Mouse (Mus musculus) fat pad, adult 2 months (tissue): Measurements from ENCODE around the gene Pgm2.

ENCODE experiments used
- DNase-seq: peaks from one replicate; pipeline ENCODE4 v3.0.0-alpha.2; 2011; ENCODE audit warnings: low read depth, low spot score; ENCODE audit errors: extremely low read depth

Pgm2 gene

GRCm38 (mm10) chr5:64092748-64093292 lies at the start of gene Pgm2:
Gene Pgm2 (plus strand): TSS chr5:64092950.
- no peak for DNase-seq

DNA sequence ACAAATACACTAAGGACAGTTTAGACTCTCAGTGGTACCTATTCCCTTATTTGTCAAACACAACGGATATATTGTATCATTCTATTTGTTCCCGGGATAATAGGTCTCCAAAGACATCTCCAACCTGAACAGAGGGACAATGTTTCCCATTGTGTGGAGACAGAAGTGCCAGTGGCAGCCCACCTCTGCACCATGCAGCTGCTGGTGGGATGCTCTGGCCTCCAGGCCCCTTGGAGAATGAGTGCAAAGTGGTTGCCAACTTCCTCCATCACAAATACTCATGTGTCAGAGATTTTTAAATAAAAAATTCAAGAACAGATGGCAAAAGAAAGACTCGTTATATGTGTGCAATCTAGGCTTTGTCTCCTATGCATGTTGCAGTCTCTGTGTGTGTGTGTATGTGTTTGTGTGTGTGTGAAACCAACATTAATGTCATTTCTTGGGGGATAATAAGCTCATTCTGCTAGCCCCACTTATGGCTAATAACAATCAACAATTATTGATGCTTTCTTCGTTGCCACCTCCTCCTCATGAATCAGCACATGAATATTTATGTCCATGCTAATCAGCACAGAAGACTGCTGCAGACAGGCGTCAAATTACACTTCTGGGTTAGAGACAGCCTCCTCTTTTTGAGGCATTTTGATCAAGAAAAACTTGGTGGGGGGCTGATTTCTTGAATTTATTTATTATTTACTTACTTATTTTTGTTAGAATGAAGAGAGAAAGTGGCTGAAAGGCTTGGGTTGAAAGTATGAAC lies 48.9 kb upstream of the Pgm2 start:
- DNase-seq = no peak

- no peak for DNase-seq
Observed at GRCm38 (mm10) chr5:64044790-64045189, 48.0 kb upstream of the Pgm2 start.

DNA sequence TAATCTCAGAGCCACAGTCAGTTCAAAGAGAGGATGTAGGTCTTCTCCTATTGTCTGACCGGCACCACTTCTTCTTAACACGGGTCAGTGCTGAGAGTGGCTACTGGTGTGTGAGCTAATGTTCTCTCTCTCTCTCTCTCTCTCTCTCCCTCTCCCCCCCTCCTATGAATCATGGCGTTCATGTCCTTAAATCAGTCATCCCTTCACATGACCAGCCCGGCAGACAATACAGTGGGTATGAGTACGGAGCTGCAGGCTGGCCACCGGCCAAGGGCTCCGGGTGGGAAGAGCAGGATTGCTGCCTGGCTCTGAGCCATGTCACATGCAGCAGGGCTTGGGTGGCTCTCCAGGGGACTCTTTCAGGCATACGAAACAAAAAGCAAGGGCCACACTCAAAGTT lies 47.2 kb upstream of the Pgm2 start:
- DNase-seq = no peak

- no peak for DNase-seq
Observed at GRCm38 (mm10) chr5:64046995-64047394, 45.8 kb upstream of the Pgm2 start.

DNA sequence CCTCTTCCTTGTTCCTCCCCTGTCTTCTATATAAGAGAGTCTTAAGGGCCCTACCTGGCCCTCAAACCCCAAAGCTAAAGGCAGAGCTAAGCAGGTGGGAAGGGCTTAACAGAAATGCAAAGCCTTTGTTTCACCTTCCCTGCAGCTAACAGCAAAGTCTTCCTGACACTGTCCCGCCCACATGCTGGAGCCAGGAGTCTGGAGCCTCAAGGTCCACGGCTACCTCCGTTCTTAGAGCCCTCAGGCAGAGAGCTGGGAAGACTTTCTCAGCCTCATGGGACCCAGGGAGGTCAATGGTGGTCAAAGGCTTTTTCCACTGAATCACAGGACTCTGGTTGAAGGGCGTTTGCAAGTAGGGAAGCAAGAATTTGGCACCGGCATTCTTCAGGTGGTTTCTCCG lies 44.8 kb upstream of the Pgm2 start:
- DNase-seq = no peak

DNA sequence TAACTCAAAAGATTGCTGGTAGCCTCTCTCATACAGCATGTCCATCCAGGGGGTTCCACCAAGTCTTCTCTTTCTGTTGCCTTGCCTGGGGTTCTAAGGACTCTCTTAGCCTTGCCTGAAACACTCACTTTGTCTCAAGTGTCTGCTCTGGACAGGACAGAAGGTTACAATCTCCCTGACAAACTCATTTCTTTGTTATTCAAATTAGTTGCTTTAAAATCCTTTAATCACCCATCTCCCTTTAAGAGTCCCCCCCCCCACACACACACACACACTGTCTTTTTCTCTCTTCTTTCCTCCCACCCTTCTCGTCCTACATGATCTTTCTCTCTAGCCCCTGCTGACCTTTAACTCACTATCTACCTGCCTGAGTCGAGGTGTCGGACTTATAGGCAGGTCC lies 44.1 kb upstream of the Pgm2 start:
- no peak for DNase-seq

GRCm38 (mm10) chr5:64049256-64049655 lies 43.5 kb upstream of the Pgm2 start:
- no peak for DNase-seq

DNA sequence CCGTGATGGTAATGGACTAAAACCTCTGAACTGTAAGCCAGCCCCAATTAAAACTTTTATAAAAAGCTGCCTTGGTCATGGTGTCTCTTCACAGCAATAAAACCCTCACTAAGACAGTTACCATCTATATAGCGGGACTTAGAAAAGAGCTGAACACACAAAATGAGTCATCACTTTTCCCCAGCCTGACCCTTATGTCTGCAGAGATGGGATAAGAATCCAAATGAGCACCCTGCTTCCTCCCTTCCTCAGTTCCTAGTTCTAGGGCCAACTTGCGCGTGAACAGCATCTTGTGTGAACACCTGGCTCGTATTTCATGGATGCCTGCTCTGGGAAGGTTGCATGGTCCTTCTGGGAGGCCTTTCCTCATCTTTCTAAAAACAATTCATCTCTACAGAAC lies 39.7 kb upstream of the Pgm2 start:
- no peak for DNase-seq

DNA sequence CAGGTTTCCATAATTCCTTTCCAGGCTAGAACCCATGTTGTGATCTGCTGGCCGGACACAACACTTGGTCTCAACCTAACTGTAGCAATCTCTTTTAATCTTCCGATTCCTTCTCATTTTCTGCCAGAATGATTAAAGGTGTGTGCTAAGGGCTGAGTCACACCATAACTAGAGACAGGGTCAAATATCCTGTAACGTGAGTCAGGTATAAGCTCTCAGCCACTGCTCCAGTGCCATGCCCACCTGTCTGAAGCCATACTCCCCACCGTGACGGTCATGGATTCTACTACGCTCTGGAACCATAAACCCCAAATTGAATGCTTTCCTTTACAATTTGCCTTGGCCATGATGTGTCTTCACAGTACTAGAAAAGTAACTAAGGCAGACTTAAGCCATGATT lies 36.5 kb upstream of the Pgm2 start:
- no peak for DNase-seq

DNA sequence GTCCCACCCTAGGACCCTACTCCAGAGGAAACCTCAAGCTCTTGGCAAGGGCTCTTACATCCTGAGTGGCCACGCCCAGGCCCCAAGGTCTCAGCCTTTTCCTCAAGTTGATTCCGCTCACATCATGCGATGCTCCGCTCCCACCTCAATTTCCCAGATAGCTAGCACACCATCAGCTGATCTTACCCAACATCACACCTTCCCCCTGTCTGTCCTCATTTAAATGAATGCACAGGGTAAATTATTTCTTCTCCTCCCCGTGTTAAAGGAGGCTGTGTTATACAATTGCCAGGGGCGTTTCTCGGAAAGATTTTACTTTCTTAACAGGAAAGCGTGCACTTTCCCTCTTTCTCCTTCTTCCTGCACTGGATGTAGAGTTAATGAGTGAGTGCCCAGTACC lies 31.9 kb upstream of the Pgm2 start:
- no peak for DNase-seq

DNA sequence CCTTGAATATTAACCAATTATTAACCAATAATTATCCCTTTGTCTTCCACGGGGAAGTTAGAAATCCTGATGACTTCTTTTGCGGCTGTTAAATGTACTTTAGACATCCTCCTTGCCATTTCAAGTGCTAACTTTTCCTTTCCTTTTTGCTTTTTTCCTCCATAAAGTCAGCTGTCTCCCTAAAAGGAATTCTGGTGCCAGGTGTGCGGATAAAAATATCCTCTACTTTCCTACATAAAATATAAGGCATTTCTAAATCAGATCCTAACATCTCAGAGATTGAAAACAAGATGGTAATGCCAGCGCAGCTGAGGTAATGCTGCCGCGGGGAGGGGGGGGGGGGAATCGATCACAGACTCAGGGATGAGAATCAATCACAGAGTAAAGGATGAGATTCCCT lies 31.1 kb upstream of the Pgm2 start:
- no peak for DNase-seq

- no peak for DNase-seq
Observed at GRCm38 (mm10) chr5:64062882-64063621, 29.7 kb upstream of the Pgm2 start.

DNA sequence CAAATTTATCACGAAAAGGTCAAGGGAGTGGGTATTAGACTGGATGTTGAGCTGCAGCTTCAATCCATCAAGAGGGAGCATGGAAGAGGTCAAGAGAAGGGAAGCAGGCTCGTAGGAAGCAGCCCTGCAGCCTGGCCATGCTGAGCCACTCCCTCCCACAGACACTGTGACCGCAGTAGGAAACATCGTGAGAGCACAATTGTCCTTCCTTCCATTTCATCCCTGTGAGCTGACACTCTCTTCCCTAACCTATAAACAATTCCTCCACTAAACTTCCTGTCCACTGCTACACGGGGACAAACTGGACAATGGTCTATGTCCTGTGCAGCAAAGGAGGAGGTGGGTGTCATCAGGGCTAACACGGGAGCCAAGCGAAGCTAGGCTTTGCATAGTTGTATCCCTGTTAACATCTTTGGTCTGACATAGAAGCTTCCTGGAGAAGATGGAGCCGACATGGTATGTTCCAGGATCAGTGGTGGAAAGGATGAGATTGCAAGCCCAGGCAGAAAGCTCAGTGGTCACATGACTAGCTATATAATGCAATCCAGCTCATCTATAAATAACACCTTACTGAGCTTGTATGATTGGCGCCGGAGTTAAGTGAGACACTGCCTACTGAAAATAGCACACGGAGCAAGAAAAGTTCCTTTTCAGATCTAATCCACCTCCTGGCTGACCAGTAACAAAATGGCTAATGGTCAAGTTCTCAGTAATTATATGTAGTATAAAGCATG lies 29.0 kb upstream of the Pgm2 start:
- no peak for DNase-seq

DNA sequence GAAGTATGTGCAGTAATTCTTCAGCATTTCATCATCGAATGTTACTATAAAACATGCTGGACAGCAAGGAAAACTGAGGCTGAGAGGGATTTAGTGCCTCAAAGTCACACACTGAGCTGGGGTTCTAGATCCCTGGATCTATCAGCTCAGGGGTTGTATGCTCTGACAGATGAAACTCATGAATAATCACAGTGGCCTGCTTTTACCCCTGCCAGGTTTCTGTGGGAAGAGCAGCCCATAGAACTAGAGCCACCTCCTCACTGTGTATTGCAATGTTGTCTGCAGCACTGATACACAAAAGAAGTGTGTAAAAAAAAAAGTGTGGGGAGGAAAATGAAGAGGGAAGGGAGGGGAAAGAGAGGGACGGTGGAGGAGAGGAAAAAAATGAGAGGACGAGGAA lies 28.3 kb upstream of the Pgm2 start:
- no peak for DNase-seq

DNA sequence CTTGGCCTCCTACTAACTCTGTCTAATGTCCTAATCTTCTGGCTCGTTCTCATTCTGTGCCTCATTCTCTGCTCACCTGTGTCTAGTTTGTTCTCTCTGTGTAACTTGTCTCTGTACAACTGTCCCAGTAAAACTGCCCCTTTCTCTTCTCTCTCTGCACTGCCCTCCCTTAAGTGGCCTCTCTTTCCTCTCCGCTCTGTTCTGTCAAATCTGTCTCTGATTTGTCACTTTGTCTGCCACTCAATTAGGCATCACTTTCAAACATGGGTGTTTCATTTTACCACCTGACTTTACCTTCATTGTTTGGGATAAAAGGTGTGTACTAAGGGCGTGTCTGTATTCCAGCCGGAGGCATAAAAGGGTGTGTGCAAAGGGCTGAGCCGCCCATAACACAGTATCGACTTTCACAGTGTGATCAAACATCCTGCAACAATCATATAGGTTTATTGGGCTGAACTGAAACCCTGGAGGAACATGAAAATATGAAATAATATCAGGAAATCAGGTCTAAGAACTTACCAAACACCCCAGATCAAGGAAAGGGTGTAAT lies 27.2 kb upstream of the Pgm2 start:
- DNase-seq = no peak

- DNase-seq = no peak
Observed at GRCm38 (mm10) chr5:64066159-64066558, 26.6 kb upstream of the Pgm2 start.

DNA sequence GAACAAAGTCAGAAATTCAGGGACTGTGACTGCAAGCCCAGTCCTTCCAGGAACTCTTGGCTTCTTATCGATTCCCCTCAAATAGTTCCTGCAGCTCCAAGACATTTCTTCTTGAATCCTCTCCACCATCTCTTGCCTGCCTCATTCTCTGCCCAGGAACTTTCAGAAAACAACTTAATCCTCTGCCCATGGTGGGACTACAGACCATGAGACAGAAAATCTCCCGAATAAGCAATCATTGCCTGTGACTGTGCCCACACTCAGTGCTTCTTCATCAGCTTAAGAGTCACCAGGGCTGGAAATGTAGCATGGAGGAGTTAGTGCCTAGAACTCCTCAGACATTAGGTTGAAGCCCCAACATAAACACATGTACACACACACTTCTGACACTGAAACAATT lies 25.2 kb upstream of the Pgm2 start:
- DNase-seq = no peak

- no peak for DNase-seq
Observed at GRCm38 (mm10) chr5:64070081-64070673, 22.6 kb upstream of the Pgm2 start.

DNA sequence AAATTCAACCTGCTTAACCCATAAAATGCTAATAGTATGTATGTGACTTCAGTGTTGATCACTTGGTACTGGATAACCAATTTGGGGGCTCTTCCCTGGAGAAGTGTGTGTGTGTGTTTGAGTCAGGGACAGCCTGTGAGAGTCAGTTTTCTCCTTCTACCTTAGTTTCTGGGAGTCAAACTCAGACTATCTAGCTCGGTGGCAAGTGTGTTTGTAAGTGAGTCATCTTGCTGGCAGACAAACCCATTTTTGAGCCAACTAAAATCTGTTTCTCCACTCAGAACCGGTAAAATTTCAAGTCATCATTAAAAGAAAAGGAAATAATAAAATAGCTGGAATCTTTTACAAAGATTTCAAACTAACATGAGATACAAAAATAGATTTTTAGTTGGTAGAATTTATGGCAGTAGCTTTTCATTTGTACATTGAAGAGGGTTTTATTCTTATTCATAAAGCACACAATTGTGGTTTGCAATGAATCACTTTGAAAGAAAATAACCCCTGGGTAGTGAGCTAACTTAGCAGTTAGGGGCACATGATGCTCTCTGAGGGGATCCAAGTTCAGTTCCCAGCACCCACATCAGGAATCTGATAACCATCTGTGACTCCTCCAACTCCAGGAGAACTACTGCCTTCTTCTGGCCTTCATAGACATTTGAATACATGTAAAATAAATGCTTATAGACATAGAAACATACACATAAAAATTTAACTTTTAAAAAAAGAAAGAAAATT lies 21.8 kb upstream of the Pgm2 start:
- no peak for DNase-seq
